Mouse (Mus musculus): ENCODE results near the gene Tubd1.

Tubd1 gene

DNA sequence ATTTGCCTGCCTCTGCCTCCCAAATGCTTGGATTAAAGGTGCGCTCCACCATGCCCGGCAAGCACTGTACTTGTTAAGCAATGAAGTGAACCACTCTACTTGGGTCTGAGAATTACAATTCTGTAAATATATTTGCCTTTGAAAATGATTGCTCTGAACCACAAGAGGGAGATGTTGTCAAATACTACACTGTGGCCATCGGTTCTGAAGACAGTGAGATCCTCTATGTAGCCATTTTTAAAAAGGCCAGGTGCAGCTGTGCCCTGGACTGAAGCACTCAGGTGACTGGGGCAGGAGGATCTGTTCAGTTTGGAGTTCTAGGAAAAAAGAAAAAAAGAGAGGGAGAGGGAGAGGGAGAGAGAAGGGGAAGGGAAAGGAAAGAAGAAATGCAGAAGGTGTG lies 23.6 kb downstream of the Tubd1 start:
- no peak for DNase-seq

DNA sequence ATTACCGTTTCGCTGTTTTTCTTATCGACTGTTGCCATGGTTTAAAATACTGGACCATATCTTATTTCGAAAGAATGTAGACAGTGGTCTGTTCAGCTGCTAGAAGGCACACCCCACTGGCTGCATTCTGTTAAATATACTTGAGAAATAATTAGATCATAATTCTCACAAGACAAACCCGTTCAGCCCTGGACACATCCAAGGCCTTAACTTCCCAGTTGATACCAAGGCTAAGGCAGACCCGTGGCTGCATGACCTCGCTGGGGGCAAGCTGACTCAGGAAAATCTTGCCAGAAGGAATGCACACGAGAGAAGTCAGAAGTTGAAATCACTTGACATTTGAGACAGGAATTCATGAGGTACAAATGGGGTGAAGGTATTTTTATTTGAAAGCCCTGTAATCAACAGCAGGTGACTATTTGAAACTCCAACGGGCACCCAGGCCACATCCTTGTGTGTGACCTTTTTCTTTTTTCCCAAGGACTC lies 25.5 kb downstream of the Tubd1 start:
- no peak for DNase-seq

DNA sequence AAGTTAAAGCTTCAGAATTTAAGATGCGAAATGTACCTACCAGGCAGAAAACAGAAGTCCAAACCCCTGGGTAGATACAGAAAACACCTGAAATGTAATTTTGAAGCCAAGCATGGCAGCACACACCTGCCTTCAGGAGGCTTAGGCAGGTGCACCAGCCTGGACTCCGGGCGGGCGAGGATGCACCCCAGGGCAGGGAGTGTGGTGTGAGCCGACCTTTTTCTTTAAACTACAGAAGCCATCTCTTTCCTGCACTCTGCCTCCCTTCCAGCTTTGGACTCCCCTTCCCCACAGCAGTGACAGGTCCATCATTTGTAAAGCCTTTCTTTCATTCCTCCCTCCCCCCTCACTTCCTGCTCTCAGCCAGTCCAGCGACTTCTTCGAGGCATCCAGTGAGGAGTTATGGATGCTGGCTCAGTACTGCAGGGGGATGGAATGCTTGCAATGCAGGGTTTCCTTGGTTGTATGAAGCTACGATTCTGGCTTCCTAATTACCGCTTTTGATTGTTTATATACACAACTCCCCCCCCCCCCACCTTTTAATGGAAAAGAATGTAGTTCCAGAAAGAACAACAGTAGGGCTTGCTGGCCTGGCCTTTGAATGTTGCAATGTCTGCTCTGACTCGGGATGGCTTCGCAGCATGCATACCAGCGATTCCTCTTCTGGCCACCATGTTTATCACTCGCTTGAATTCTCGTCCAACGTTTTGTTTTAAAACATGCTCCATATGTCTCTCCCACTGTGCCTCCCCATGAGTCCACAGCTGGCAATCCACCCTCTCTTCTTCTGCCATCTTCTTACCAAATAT lies 26.5 kb downstream of the Tubd1 start:
- no peak for DNase-seq

GRCm38 (mm10) chr11:86571871-86572270 lies 27.1 kb downstream of the Tubd1 start:
- DNase-seq = no peak

- no peak for DNase-seq
Measured at GRCm38 (mm10) chr11:86572623-86573022, 27.8 kb downstream of the Tubd1 start.

GRCm38 (mm10) chr11:86573646-86574231 lies 28.9 kb downstream of the Tubd1 start:
- no peak for DNase-seq

DNA sequence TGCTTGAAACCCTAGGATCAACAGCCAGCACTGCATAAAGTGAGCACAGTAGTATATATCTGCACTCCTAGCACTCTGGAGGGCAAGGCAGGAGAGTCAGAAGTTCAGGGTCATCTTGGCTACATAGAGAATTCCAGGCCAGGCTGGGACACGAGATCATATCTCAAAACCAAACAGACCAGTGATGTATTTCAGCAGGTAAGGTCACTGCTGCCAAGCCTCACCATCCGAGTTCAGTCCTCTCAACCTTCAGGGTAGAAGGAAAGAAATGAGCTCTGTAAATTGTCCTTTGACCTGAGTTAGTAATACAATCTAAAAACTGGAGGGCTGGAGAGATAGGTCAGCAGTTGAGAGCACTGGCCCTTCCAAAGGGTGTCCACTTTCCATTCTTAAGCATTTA lies 29.6 kb downstream of the Tubd1 start:
- no peak for DNase-seq

DNA sequence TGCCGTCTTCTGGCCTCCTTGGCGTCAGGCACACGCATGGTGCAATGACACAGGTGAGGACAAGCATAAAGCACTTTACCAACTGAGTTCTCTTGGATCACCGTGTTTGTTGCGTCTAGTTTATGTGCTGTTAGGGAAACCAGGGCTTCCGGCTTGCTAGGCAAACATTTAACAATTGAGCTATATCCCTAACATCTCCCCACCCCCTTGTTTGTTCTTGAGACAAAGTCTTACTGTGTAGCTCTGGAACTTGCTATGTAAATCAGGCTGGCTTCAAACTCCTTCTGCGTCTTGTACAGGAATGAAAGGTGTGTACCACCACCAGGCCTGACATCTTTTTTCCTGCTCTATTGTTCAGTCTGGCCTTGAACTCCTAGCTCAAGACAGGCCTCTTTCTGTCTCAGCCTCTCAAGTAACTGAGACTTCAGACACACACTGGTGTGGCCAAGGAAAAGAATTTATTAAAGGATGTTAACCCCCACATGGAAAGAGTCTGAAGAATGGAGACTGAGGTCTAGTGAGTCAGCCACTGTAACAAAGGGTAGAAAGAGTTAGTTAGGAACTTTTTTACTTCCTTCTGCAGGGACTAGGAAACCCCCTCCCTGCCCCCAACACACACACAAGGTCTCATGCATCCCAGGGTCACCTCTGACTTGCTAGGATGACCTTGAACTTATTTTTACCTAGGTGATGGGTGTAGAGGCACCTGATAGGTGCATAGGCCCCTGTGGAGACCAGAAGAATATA lies 31.0 kb downstream of the Tubd1 start:
- no peak for DNase-seq

DNA sequence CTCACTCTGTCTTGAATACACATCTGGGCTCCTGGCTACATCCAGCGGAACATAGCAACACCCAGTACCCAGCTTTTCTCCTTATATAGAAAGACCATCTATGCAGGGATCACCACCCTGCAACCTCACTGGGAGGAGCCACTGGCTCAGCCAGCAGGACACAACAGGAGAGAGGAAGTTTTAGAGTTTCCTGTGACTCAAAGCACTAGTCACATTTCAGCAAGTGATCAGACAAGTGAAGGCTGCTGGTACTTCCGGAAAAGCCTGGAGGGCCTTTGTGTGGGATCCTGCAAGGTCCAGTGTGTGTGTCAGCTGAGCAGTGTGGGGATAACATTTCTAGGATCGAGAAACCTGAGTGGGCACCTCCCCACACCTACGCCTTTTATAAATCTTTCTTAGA lies 32.4 kb downstream of the Tubd1 start:
- DNase-seq = no peak

GRCm38 (mm10) chr11:86578106-86578808 lies 33.5 kb downstream of the Tubd1 start:
- DNase-seq = no peak

GRCm38 (mm10) chr11:86578809-86579730 lies 34.3 kb downstream of the Tubd1 start:
- DNase-seq = peak; percentile 14

- DNase-seq = no peak
Measured at GRCm38 (mm10) chr11:86579731-86580318, 35.0 kb downstream of the Tubd1 start.

- DNase-seq = no peak
Measured at GRCm38 (mm10) chr11:86580319-86581113, 35.7 kb downstream of the Tubd1 start.

GRCm38 (mm10) chr11:86581250-86581753 lies 36.5 kb downstream of the Tubd1 start:
- no peak for DNase-seq

- no peak for DNase-seq
Measured at GRCm38 (mm10) chr11:86581943-86582542, 37.3 kb downstream of the Tubd1 start.

DNA sequence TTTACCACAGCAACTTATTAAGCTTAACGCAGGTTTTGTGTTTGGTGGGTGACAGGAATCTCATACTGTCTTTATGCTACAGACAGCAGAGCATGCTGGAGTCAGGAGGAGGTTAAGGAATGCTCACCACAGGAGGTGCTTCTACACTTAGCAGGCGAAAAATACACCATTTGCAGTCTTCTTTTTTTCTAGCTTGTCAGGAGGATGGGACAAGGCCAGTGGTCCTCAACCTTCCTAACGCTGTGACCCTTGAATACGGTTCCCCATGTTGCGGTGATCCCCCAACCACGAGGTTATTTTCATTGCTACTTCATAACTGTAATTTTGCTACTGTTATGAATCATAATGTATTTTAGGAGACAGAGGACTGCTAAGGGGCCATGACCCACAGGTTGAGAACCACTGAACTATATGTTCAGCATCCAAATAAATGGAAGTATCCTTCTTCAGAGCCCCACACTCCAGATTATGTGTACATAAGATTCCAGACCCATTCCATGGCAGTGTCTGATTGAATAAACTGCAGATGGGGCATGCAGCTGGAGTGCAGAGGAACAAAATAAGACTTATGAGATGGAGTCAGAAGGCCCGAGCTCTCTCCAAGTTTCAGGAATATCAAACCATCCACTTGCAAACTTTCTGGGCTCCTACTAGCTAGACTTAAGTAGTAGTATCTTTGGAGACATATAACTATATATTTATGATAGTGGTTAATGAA lies 37.9 kb downstream of the Tubd1 start:
- DNase-seq = no peak

GRCm38 (mm10) chr11:86583313-86583825 lies 38.6 kb downstream of the Tubd1 start:
- no peak for DNase-seq

DNA sequence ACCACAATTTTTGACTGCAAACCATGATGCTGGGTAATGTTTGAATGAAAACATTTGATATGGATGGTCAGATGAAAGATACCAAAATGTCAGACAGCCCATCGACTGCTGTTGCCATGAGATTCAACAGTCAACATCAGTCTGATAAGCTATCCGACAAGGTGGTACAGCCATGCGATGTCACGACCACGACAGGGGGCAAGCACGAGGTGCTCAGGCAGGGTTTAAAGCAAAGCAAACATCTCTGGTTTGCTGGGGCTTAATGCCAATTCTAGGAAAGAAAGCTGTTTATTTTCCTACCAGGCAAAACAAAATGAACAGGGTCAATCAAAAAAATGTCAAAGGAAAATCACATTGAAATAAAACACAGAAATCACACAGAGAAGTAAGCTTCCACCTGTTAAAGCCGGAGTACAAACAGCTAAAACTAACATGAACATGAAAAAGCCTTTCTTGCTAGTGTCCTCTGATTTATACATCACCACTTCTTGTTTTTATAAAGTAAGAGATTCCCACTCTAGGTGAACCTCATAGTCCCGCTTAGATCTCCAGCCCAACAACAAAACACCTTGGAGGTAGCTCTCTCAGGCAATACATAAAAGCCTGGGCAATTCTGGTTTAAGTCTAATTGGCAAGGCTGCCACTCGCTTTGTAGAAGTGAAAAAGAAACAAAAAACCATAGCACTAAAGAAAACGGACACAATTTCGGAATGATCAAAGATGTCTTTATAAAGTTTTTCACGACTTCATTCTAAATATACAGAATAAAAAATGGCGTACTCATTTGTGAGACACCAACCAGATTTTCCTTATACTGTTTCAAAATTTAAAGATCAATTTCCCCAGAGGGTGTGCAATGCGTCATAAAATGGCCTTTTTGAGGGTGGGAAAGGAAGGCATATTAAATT lies 39.5 kb downstream of the Tubd1 start:
- DNase-seq = no peak

Data from right cerebral cortex, postnatal 14 days (tissue).